Mouse (Mus musculus) fat pad, adult 2 months (tissue): ENCODE measurements around the gene Guf1.

Source experiments
- DNase-seq: peaks from one replicate; pipeline ENCODE4 v3.0.0-alpha.2; 2011; ENCODE audit warnings: low read depth, low spot score; ENCODE audit errors: extremely low read depth

The Guf1 gene

DNA sequence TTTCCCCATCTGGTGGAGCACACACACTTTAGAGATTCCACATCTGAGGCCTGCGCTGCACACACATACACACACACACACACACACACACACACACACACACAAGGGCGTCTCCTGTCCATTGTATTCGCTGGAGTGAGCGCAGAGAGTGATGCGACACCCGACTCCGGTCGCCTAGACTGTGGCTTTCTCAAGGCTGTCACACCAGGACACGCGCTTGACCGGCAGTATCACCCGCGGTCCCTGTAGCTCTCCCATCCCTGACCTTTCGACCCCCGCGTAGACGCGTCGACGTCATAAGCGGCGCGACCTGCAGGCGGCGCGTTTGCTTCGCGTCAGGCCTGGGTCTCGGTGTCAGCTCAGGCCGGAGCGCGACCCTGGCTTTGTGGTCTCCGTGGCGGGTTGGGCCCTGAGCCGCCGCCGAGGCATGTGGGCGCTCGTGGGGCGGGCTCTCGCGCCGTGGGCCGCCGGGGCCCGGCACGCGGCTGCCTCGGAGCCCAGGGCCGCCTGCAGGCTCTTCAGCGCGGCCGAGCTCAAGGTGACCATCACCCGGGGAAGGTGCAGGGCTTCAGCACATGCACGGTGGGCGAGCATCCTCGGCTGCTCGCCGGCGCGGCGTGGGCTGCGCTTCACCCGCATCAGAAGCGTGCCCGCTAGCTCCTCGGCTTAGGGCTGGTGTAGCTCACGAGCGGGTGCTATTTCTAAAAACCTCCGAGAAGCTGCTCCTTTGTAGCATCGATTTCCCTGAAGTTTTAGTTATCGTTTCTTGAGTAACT is at the start of gene Guf1:
Guf1 (plus strand) TSS at position 296 of the 776 bp plus-strand sequence.
- no peak for DNase-seq

DNA sequence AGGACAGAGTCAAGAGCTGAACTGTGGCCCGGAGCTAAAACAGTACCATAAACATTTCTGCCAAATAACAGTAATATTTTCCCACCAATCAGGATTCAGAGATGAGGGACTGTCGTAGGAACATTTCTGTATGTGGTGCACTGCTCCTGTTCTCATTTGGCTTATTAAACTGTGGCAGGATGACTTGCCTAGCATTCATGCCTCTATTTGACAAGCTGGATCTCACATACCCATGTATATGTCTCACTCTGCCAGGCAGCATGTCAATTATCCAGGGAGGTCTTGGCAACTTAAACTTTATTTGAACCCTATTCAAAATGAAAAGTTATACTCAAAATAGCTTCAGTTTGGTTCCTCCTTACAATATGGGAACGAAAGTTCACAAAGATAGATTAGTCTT is 49.7 kb upstream of the Guf1 start:
- no peak for DNase-seq

GRCm38 (mm10) chr5:69511631-69512030 is 45.1 kb upstream of the Guf1 start:
- DNase-seq = no peak

- DNase-seq = no peak
Measured at GRCm38 (mm10) chr5:69512203-69512602, 44.5 kb upstream of the Guf1 start.

- no peak for DNase-seq
Measured at GRCm38 (mm10) chr5:69520661-69521278, 36.0 kb upstream of the Guf1 start.

GRCm38 (mm10) chr5:69522064-69522463 is 34.7 kb upstream of the Guf1 start:
- DNase-seq = no peak

GRCm38 (mm10) chr5:69523944-69524343 is 32.8 kb upstream of the Guf1 start:
- DNase-seq = no peak

DNA sequence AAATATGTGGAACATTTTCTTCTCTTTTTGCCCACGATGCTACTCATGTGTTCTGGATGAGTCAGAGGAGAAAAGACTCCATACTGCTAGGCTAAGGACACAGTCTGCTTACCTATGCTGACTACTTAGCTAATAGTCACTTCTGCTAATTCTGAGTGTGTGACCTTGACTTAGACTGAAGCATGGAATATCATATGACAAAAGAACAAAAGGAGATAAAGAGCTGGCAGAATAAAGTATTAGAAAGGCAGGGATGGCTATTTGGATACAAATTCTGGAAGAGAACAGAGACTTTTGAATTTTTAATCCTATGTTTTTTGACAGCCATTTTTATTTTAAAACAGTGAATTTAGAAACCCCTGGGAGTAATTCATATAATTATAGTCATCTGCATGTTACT is 15.0 kb upstream of the Guf1 start:
- no peak for DNase-seq

DNA sequence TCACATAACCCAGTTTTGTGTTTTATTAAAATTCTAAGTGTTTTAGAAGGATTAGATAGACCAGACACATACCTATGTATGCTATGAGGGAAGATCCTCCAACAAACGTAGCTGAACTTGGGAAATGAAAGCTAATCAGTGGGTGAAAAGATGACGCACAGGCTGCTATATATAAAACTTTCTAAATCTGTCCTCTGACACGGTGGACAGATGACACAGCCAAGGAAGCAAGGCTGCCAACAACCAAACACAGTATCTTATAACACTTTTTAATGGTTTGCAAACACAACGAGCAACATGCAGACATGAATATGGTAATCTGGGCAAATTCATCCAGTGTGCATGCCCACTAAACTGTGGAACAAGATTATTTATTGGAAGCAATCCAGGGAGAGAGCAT is 14.2 kb upstream of the Guf1 start, which contains the start of gene Yipf7:
Yipf7 (minus strand) TSS at position 160 of the 400 bp plus-strand sequence.
- DNase-seq = no peak

DNA sequence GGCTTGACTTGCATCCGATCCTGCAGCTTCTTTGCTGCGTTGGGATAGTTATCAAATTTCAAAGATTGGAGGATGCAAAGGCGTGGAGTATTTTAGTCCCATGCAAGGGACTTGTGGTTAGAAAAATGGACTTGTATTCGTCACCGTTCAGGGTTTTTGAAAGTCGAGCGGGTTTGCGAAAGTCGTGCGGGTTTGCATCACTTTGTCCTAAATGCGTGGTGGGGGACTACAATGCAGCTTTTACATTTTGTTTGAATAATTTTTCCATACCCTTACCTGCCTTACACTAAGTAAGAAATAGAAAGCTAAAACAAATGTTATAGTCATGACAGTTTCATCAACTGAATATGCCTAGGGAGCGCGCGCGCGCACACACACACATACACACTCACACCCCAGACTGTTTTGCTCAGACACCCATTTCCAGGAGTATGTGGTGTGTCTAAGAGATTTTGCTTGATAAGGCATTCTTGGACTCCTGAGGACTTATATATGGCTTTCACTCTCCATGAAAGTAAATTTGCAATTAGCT is 747 bp downstream of the Guf1 start:
- DNase-seq = no peak

DNA sequence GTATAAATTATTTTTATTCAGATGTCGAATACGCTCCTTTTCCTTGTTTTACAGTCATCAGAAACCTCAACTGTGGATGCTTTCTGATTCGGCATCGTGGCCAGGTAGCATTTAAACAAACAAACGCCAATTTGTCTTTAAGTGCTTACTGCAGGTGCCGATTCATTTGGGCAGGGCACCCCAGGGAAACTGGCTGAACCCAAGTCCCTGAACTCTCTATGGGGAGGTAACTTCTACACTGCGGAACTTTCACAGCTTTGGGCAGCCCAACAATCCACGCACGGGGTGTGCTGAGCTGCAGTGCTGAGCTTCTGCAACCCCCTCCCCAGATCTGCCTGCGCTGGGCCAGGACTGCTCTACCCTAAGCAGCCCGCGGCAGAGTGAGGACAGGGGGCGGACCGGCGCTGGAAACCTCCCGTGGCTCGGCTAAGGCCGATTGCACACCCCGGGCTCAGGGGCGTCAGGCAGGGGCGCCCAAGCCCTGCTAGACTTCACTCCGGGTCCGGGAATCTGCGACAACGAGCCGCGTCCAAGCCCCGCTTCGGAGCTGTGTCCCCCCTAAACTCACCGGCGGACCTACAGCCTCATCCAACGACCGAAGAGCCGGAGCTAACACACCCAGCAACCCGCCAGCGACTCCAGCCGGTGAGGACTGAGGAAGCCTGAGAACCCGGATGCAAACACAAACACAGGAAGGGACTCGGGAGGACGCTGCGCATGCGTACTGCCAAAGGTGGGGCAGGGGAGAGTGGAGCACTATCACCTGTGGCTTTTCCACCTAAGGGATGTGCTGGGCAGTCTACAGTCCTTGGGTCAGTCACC is 35.1 kb downstream of the Guf1 start, which contains the start of gene Gnpda2:
Gnpda2 (minus strand) TSS at position 701 of the 822 bp plus-strand sequence.
- DNase-seq = peak; percentile 21

- DNase-seq = no peak
Measured at GRCm38 (mm10) chr5:69601027-69601426, 44.3 kb downstream of the Guf1 start.

GRCm38 (mm10) chr5:69613209-69613796 is 56.6 kb downstream of the Guf1 start:
- DNase-seq = no peak

DNA sequence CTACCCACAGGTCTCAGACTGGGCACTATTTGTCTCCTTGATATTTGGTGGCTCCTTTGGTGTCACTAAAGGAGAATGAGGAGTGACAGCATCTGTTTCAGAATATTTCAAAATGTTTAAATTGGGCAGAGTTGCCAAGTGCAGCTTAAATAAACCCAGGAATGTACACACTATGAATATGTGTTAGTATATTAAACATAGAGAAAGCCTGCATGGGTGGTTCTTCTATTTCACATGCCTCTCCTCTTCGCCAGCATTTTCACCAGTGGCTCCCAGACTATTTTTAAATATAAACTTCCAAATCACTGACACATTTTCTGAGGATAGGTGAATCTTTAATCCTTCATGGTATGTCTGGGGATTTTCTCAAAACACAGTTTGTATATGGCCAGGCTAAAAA is 64.2 kb downstream of the Guf1 start:
- DNase-seq = no peak
